Mouse (Mus musculus) spleen, postnatal 10 days (tissue): ENCODE measurements around the gene Trpc5os.

Source experiments
- DNase-seq, 2 experiments: peaks; one replicate each; pipeline ENCODE4 v3.0.0; 2021 to 2022; ENCODE audit warnings: low spot score in 2 of 2

The Trpc5os gene

GRCm38 (mm10) chrX:144456281-144456680 lies at the start of gene Trpc5os:
Gene Trpc5os, plus strand, starts transcription at chrX:144456581.
- no peak for DNase-seq

- no peak for DNase-seq
Observed at GRCm38 (mm10) chrX:144408036-144408435, 48.3 kb upstream of the Trpc5os start.

GRCm38 (mm10) chrX:144420259-144420658 lies 36.1 kb upstream of the Trpc5os start:
- no peak for DNase-seq

DNA sequence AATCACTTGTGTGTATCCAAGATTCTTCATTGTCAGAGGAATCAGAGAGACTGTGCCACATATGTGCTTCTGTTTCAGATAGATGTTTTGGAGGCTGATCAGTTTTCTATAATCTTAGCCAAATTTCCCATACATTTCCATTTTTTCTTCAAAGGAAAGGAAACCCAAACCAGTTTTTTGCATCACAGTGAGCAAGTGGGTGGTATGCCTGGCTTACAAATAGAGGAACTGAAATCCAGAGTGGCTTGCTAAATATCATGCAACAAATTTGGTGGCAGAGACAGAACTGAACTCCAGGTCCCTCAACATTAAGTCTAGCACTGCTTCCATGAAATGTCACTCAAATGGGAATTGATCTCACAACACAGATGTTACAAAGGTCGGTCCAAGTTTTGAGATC lies 35.3 kb upstream of the Trpc5os start:
- DNase-seq, result no peak

GRCm38 (mm10) chrX:144423848-144424247 lies 32.5 kb upstream of the Trpc5os start:
- no peak for DNase-seq

DNA sequence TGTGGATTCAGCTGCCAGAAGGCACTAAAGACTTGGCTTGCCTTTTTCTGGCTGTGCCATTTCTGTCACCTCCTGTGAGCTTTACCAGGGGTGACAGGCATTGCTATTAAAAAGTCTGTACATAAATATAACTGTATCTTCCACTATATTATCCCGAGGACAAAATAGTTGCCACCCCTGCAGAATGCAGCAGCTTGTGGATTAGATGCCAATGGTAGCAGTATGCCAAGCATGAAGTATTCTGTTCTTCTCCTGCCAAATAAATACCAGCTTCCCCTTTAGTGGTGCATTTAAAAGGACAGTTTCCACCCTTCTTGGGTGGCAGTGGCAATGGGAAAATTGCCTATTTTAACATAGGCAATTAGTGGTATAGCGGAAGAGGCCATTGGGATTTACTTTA lies 8.0 kb downstream of the Trpc5os start:
- DNase-seq, result no peak

- DNase-seq, result no peak
Observed at GRCm38 (mm10) chrX:144491394-144491793, 35.0 kb downstream of the Trpc5os start.

DNA sequence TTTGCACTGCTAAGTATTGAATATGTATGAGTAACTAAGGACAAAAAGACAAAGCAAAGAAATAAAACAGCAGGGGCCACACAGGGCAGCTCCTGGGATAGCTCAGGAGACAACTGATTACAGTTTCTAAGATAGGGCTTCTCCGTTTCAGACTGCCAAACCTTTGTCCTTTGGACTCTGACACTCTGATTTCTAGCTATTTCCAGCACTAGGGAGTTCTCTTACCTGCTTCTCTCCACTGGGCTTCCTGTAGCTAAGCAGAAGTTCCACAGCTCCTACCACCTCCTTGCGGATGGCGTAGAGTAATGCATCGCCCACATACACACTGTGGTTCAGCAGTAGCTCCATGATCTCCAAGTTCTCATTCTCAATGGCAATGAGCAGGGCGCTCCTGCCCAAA lies 66.9 kb downstream of the Trpc5os start:
- no peak for DNase-seq

GRCm38 (mm10) chrX:144526042-144526441 lies 69.7 kb downstream of the Trpc5os start:
- DNase-seq, result peak in 1 of 2 experiments; percentile 17
